Mouse (Mus musculus): ENCODE data around the gene Gm5105.

The Gm5105 gene

GRCm38 (mm10) chr3:138027575-138028362, 39.4 kb downstream of the Gm5105 start:
- DNase-seq (ENCODE audit: low read depth, low spot score): peak; percentile 41

GRCm38 (mm10) chr3:138026286-138026685, 40.9 kb downstream of the Gm5105 start:
- DNase-seq (ENCODE audit: low read depth, low spot score): no peak

- no peak for DNase-seq (ENCODE audit: low read depth, low spot score)
These were observed 44.5 kb downstream of the Gm5105 start for GRCm38 (mm10) chr3:138022651-138023050.

GRCm38 (mm10) chr3:138022003-138022402, 45.2 kb downstream of the Gm5105 start:
- no peak for DNase-seq (ENCODE audit: low read depth, low spot score)

- no peak for DNase-seq (ENCODE audit: low read depth, low spot score)
These were observed 50.4 kb downstream of the Gm5105 start for GRCm38 (mm10) chr3:138016810-138017209.

GRCm38 (mm10) chr3:138014725-138015124, 52.5 kb downstream of the Gm5105 start:
- DNase-seq (ENCODE audit: low read depth, low spot score): no peak

GRCm38 (mm10) chr3:138012351-138012750, 54.8 kb downstream of the Gm5105 start:
- no peak for DNase-seq (ENCODE audit: low read depth, low spot score)

- DNase-seq (ENCODE audit: low read depth, low spot score): peak; percentile 52
These were observed 59.0 kb downstream of the Gm5105 start for GRCm38 (mm10) chr3:138008152-138008551.

- peak; percentile 15 for DNase-seq (ENCODE audit: low read depth, low spot score)
These were observed 60.3 kb downstream of the Gm5105 start for GRCm38 (mm10) chr3:138006896-138007295.

- DNase-seq (ENCODE audit: low read depth, low spot score): no peak
These were observed 63.9 kb downstream of the Gm5105 start for GRCm38 (mm10) chr3:138003264-138003663.

- no peak for DNase-seq (ENCODE audit: low read depth, low spot score)
These were observed 64.6 kb downstream of the Gm5105 start for GRCm38 (mm10) chr3:138002545-138002944.

- DNase-seq (ENCODE audit: low read depth, low spot score): peak; percentile 28
These were observed 65.3 kb downstream of the Gm5105 start for GRCm38 (mm10) chr3:138001865-138002264.

- no peak for DNase-seq (ENCODE audit: low read depth, low spot score)
These were observed 66.5 kb downstream of the Gm5105 start for GRCm38 (mm10) chr3:138000724-138001069.

GRCm38 (mm10) chr3:138000062-138000723, 67.0 kb downstream of the Gm5105 start:
- DNase-seq (ENCODE audit: low read depth, low spot score): no peak

GRCm38 (mm10) chr3:137999224-137999790, 67.9 kb downstream of the Gm5105 start:
- no peak for DNase-seq (ENCODE audit: low read depth, low spot score)
